Mouse (Mus musculus) kidney, embryonic 16.5 days (tissue): Measurements from ENCODE around the gene 0610010K14Rik. TPM values are rescaled to one million over a fixed set of nuclear protein-coding genes. Genes with fewer than 3 reads are reported as not detected.

Experiments
- ATAC-seq: fragments of 200-750 bp; cut with Nextera tagmentation; 2 replicates; pipeline ENCODE4 v1.8.0; 2017; ENCODE audit warnings: moderate TSS enrichment; ENCODE audit not compliant: low FRiP score, low TSS enrichment
- H3K27ac ChIP-seq: fragments of 300-500 bp; sonication (generic); 2 replicates; pipeline ENCODE4 v1.5.1; 2014; ENCODE audit warnings: low read length
- H3K27me3 ChIP-seq: fragments of 300-500 bp; sonication (generic); 2 replicates; pipeline ENCODE4 v1.6.1; 2014; ENCODE audit warnings: low read length, control low read depth, mixed read lengths; ENCODE audit not compliant: insufficient read depth
- H3K36me3 ChIP-seq: fragments of 300-500 bp; sonication (generic); 2 replicates; pipeline ENCODE4 v1.6.1; 2014; ENCODE audit warnings: low read length, control low read depth, mixed read lengths; ENCODE audit not compliant: insufficient read depth
- H3K4me1 ChIP-seq: fragments of 300-500 bp; sonication (generic); 2 replicates; pipeline ENCODE4 v1.6.1; 2014; ENCODE audit warnings: low read length, control low read depth, mixed read lengths; ENCODE audit not compliant: insufficient read depth
- H3K4me2 ChIP-seq: fragments of 300-500 bp; sonication (generic); replicated peaks from 2 replicates; pipeline ENCODE4 v1.6.1; 2014; ENCODE audit warnings: low read depth, low read length
- H3K4me3 ChIP-seq: fragments of 300-500 bp; sonication (generic); 2 replicates; pipeline ENCODE4 v1.5.1; 2014; ENCODE audit warnings: mild to moderate bottlenecking, low read length
- H3K9ac ChIP-seq: fragments of 300-500 bp; sonication (generic); replicated peaks from 2 replicates; pipeline ENCODE4 v1.6.1; 2014; ENCODE audit warnings: low read length
- H3K9me3 ChIP-seq: fragments of 300-500 bp; sonication (generic); 2 replicates; pipeline ENCODE4 v1.6.1; 2016; ENCODE audit warnings: low read length, control low read depth
- WGBS: fragments of 180-500 bp; shearing (Covaris S2); extraction: QIAGEN DNeasy Blood & Tissue Kit; methylation state at CpG from one replicate; pipeline ENCODE4 v1.1.7; 2014; 5-methylcytosine and 5-hydroxymethylcytosine counted together
- polyA plus RNA-seq: library from polyadenylated mRNA; unstranded; fragments of >200 nt; fragmentation: Nextera tagmentation; extraction: Ambion mirVana; gene quantifications from 2 replicates; pipeline ENCODE4 v1.2.1, GENCODE M21; 2015

Gene 0610010K14Rik
- polyA plus RNA-seq, 1 experiment from 2014 or later: 170 TPM

GRCm38 (mm10) chr11:70227661-70228245 is 10.0 kb downstream of the 0610010K14Rik start:
- Histone ChIP-seq H3K9me3 (no peaks in the 10 kb centered on the region), H3K4me1 (peaks cover 24% of the 10 kb centered on the region), H3K36me3 (no peaks in the 10 kb centered on the region), H3K27ac (no peak overlapping the region), H3K4me3 (peak overlapping the region; percentile 48), H3K27me3 (peaks cover 49% of the 10 kb centered on the region), H3K9ac (peak overlapping the region; percentile 69), H3K4me2 (peak overlapping the region; percentile 56)
- WGBS: 81% methylated on average over 4 of the region's 4 CpGs
- ATAC-seq: no peak

GRCm38 (mm10) chr11:70227126-70227525 is 10.6 kb downstream of the 0610010K14Rik start:
- Histone ChIP-seq H3K9me3 (no peaks in the 10 kb centered on the region), H3K4me1 (peaks cover 21% of the 10 kb centered on the region), H3K9ac (peak overlapping the region; percentile 69), H3K4me3 (peak overlapping the region; percentile 48), H3K36me3 (no peaks in the 10 kb centered on the region), H3K4me2 (peak overlapping the region; percentile 56), H3K27ac (no peak overlapping the region), H3K27me3 (peaks cover 51% of the 10 kb centered on the region)
- 23% methylated on average over 5 of the region's 5 CpGs for WGBS
- no peak for ATAC-seq

- H3K9ac ChIP-seq: peak overlapping the region; percentile 69
- H3K36me3 ChIP-seq: no peaks in the 10 kb centered on the region
- H3K4me2 ChIP-seq: peak overlapping the region; percentile 56
- peak overlapping the region; percentile 7; the same call in 1 of the 2 replicates for H3K27ac ChIP-seq
- no peaks in the 10 kb centered on the region for H3K9me3 ChIP-seq
- peaks cover 55% of the 10 kb centered on the region for H3K27me3 ChIP-seq
- H3K4me1 ChIP-seq: peaks cover 25% of the 10 kb centered on the region
- WGBS: 6% methylated on average over 18 of the region's 18 CpGs
- H3K4me3 ChIP-seq: peak overlapping the region; percentile 48
- no peak for ATAC-seq
These were observed 11.2 kb downstream of the 0610010K14Rik start for GRCm38 (mm10) chr11:70226602-70226890.

- Histone ChIP-seq H3K4me2 (peak overlapping the region; percentile 56), H3K4me3 (peak overlapping the region; percentile 48), H3K9ac (peak overlapping the region; percentile 69), H3K9me3 (no peaks in the 10 kb centered on the region), H3K36me3 (no peaks in the 10 kb centered on the region), H3K27me3 (peaks cover 55% of the 10 kb centered on the region), H3K27ac (peak overlapping the region; percentile 23), H3K4me1 (peaks cover 25% of the 10 kb centered on the region)
- no peak for ATAC-seq
- WGBS: 17% methylated on average over 27 of the region's 27 CpGs
These were observed 11.7 kb downstream of the 0610010K14Rik start for GRCm38 (mm10) chr11:70225798-70226601.

- H3K9ac ChIP-seq: 0 out of 2 replicates have a peak overlapping the region, but pooled peaks have one; percentile 5
- no peak for ATAC-seq
- H3K36me3 ChIP-seq: no peaks in the 10 kb centered on the region
- H3K4me3 ChIP-seq: no peak overlapping the region
- H3K27me3 ChIP-seq: peaks cover 40% of the 10 kb centered on the region
- H3K9me3 ChIP-seq: no peaks in the 10 kb centered on the region
- peaks cover 24% of the 10 kb centered on the region for H3K4me1 ChIP-seq
- H3K27ac ChIP-seq: peak overlapping the region; percentile 67
- 76% methylated on average over 9 of the region's 9 CpGs for WGBS
- H3K4me2 ChIP-seq: peak overlapping the region; percentile 56; the same call in 1 of the 2 replicates
These were observed 14.0 kb downstream of the 0610010K14Rik start for GRCm38 (mm10) chr11:70223724-70224123.

- Histone ChIP-seq H3K4me3 (peak overlapping the region; percentile 53), H3K27ac (peak overlapping the region; percentile 73), H3K9me3 (no peaks in the 10 kb centered on the region), H3K27me3 (peaks cover 25% of the 10 kb centered on the region), H3K4me2 (peak overlapping the region; percentile 72), H3K4me1 (peaks cover 27% of the 10 kb centered on the region), H3K9ac (peak overlapping the region; percentile 50), H3K36me3 (no peaks in the 10 kb centered on the region)
- no peak; the same call in 1 of the 2 replicates for ATAC-seq
- WGBS: 13% methylated on average over 14 of the region's 14 CpGs
These were observed 15.9 kb downstream of the 0610010K14Rik start for GRCm38 (mm10) chr11:70221603-70222500.

GRCm38 (mm10) chr11:70220731-70221602 is 16.7 kb downstream of the 0610010K14Rik start, which contains the start of gene Slc16a13:
TSS of gene Slc16a13 (minus strand) at chr11:70221064.
- WGBS: under 1% methylated on average over 28 of the region's 28 CpGs
- Histone ChIP-seq H3K4me1 (peaks cover 21% of the 10 kb centered on the region), H3K36me3 (no peaks in the 10 kb centered on the region), H3K27ac (peak within 1 kb of the TSS; percentile 79), H3K9ac (peak within 1 kb of the TSS; percentile 70), H3K4me3 (peak within 1 kb of the TSS; percentile 53), H3K4me2 (peak within 1 kb of the TSS; percentile 72), H3K9me3 (no peaks in the 10 kb centered on the region), H3K27me3 (peaks cover 22% of the 10 kb centered on the region)
- peak; percentile 92 for ATAC-seq

GRCm38 (mm10) chr11:70220323-70220722 is 17.4 kb downstream of the 0610010K14Rik start:
- Histone ChIP-seq H3K36me3 (no peaks in the 10 kb centered on the region), H3K4me3 (peak overlapping the region; percentile 53), H3K27ac (peak overlapping the region; percentile 79), H3K27me3 (peaks cover 22% of the 10 kb centered on the region), H3K4me2 (peak overlapping the region; percentile 72), H3K4me1 (peaks cover 21% of the 10 kb centered on the region), H3K9me3 (no peaks in the 10 kb centered on the region), H3K9ac (peak overlapping the region; percentile 70)
- ATAC-seq: no peak
- 2% methylated on average over 24 of the region's 24 CpGs for WGBS

- peak overlapping the region; percentile 70 for H3K9ac ChIP-seq
- H3K27me3 ChIP-seq: peaks cover 25% of the 10 kb centered on the region
- ATAC-seq: no peak
- no peak overlapping the region for H3K27ac ChIP-seq
- H3K9me3 ChIP-seq: no peaks in the 10 kb centered on the region
- H3K36me3 ChIP-seq: no peaks in the 10 kb centered on the region
- 63% methylated on average over 7 of the region's 7 CpGs for WGBS
- H3K4me3 ChIP-seq: peak overlapping the region; percentile 53
- peaks cover 24% of the 10 kb centered on the region for H3K4me1 ChIP-seq
- H3K4me2 ChIP-seq: peak overlapping the region; percentile 72
These were observed 17.8 kb downstream of the 0610010K14Rik start for GRCm38 (mm10) chr11:70219873-70220272.
